Mouse (Mus musculus) heart, postnatal 0 days (tissue): ENCODE measurements around the gene Arg1. TPM values are rescaled to one million over a fixed set of nuclear protein-coding genes. Genes with fewer than 3 reads are reported as not detected.

ENCODE experiments used
- ATAC-seq: fragments of 200-750 bp; cut with Nextera tagmentation; 2 replicates; pipeline ENCODE4 v1.8.0; 2017; ENCODE audit warnings: low read depth, moderate number of reproducible peaks, moderate library complexity; ENCODE audit not compliant: insufficient read depth
- DNase-seq: peaks from one replicate; pipeline ENCODE4 v3.0.0-alpha.2; 2016; ENCODE audit warnings: low spot score
- H3K27ac ChIP-seq: fragments of 300-500 bp; sonication (generic); 2 replicates; pipeline ENCODE4 v1.5.1; 2014; ENCODE audit warnings: low read depth, mild to moderate bottlenecking
- H3K27me3 ChIP-seq: fragments of 300-500 bp; sonication (generic); 2 replicates; pipeline ENCODE4 v1.6.1; 2014; ENCODE audit warnings: low read length, mixed read lengths; ENCODE audit not compliant: control insufficient read depth, insufficient read depth
- H3K36me3 ChIP-seq: fragments of 300-500 bp; sonication (generic); replicated peaks from 2 replicates; pipeline ENCODE4 v1.6.1; 2014; ENCODE audit warnings: low read length, mixed read lengths; ENCODE audit not compliant: control insufficient read depth, insufficient read depth
- H3K4me1 ChIP-seq: fragments of 300-500 bp; sonication (generic); 2 replicates; pipeline ENCODE4 v1.6.1; 2014; ENCODE audit warnings: antibody characterized with exemption; ENCODE audit not compliant: control insufficient read depth, insufficient read depth
- H3K4me2 ChIP-seq: fragments of 300-500 bp; sonication (generic); 2 replicates; pipeline ENCODE4 v1.6.1; 2014; ENCODE audit warnings: low read depth, mild to moderate bottlenecking, low read length, moderate library complexity
- H3K4me3 ChIP-seq: fragments of 300-500 bp; sonication (generic); 2 replicates; pipeline ENCODE4 v1.5.1; 2014; ENCODE audit warnings: low read depth, low read length
- H3K9ac ChIP-seq: fragments of 300-500 bp; sonication (generic); replicated peaks from 2 replicates; pipeline ENCODE4 v1.6.1; 2014; ENCODE audit warnings: low read depth, low read length, mixed read lengths
- H3K9me3 ChIP-seq: fragments of 300-500 bp; sonication (generic); replicated peaks from 2 replicates; pipeline ENCODE4 v1.6.1; 2016; ENCODE audit warnings: low read length; ENCODE audit not compliant: control insufficient read depth
- CTCF ChIP-seq: IDR thresholded peaks from 2 replicates; pipeline ENCODE4 v1.5.1; 2016; ENCODE audit warnings: antibody characterized with exemption, control low read depth, low read depth
- EP300 ChIP-seq: IDR thresholded peaks from 2 replicates; pipeline ENCODE4 v1.6.1; 2016; ENCODE audit warnings: antibody characterized with exemption, low read depth
- WGBS: fragments of 180-500 bp; shearing (Covaris S2); extraction: QIAGEN DNeasy Blood & Tissue Kit; methylation state at CpG from one replicate; pipeline ENCODE4 v1.1.7; 2014; 5-methylcytosine and 5-hydroxymethylcytosine counted together
- polyA plus RNA-seq: library from polyadenylated mRNA; unstranded; fragments of >200 nt; fragmentation: Nextera tagmentation; extraction: Ambion mirVana; gene quantifications from 2 replicates; pipeline ENCODE4 v1.2.1, GENCODE M21; 2015
- total RNA-seq: library from RNA; depleted of rRNA; stranded (reverse); fragments of >200 nt; gene quantifications from 2 replicates; pipeline ENCODE4 v1.2.3, GENCODE M21; 2014; ENCODE audit warnings: low replicate concordance

The Arg1 gene
- total and polyA plus RNA-seq, 2 experiments from 2014 or later = 0.23 to 1.1 TPM

DNA sequence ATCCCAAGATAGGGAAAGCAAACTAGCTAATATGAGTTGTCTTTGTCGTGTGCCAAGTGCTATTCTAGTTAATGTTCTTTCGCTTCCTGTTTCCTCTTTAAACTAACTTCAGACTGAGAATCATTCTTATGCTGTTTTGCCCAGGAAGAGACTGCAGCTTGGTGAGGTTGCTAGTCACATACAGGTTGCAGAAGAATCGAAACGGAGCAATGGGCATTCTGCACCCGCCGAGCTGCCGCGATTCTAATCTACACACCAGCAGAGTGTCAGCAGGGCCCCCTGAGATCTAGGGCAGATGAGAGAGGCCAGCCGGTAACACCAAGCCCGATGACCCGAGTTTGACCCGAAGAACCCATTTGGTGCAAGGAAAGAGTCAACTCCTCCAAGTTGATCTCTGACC is 788 bp upstream of the Arg1 start:
- no peaks in the 10 kb centered on the region for H3K27me3 ChIP-seq
- H3K36me3 ChIP-seq = no peaks in the 10 kb centered on the region
- no peaks in the 10 kb centered on the region for H3K9me3 ChIP-seq
- H3K9ac ChIP-seq = no peak overlapping the region
- H3K4me3 ChIP-seq = peak overlapping the region; percentile 24; the same call in 1 of the 2 replicates
- no peak overlapping the region for H3K27ac ChIP-seq
- TF ChIP-seq CTCF (no peak), EP300 (no peak)
- peak overlapping the region; percentile 47 for H3K4me2 ChIP-seq
- peaks cover 4% of the 10 kb centered on the region for H3K4me1 ChIP-seq
- ATAC-seq = no peak
- 11% methylated on average over 12 of the region's 12 CpGs for WGBS
- DNase-seq = no peak

DNA sequence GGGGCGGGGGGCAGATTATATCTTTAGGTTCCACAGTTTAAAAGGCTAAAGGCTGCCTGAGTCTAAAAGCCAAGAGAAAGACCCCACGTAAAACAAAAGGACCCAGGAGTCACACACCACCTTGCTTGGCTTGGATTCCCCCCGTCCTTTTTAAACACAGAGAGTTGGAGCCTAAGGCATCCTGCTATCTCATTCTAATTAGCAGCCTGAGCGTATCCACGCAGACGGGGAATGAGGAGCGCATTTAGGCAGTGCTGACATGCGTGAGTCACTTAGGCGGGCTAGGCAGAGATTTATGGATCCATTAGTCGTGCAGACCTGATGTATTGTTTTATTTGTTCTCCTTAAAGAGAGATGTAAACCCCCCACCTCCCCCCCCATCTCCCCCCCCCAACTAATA is 904 bp downstream of the Arg1 start:
- H3K9ac ChIP-seq = no peak overlapping the region
- ATAC-seq (no peak), DNase-seq (no peak)
- peaks cover 4% of the 10 kb centered on the region for H3K4me1 ChIP-seq
- no peaks in the 10 kb centered on the region for H3K9me3 ChIP-seq
- no peak overlapping the region for H3K4me3 ChIP-seq
- no peak for TF ChIP-seq EP300
- no peak overlapping the region for H3K27ac ChIP-seq
- H3K36me3 ChIP-seq = no peaks in the 10 kb centered on the region
- whole genome bisulfite sequencing = 55% methylated on average over 10 of the region's 10 CpGs
- no peaks in the 10 kb centered on the region for H3K27me3 ChIP-seq
- H3K4me2 ChIP-seq = no peak overlapping the region

DNA sequence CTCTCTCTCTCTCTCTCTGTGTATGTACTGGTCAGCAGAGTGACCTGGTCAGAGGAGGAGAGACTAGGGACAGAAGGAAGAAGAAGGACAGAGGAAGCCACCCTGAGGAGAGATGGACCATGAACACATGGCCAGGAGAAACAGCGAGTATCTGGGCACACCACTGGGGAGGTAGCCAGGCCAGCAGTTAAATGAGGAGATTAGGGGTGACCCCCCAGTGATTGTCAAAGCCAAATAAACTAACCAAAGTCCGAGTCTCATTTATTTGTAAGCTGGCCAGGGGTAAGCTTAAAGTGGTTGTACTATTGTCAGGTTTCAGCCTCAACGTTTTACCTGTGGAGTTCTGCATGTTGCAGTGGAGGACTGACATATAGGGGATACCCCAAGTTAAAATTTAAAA is 3.0 kb downstream of the Arg1 start:
- Histone ChIP-seq H3K36me3 (no peaks in the 10 kb centered on the region), H3K4me2 (no peak overlapping the region), H3K4me1 (peaks cover 4% of the 10 kb centered on the region), H3K27ac (no peak overlapping the region), H3K4me3 (no peak overlapping the region), H3K9ac (no peak overlapping the region), H3K9me3 (no peaks in the 10 kb centered on the region), H3K27me3 (no peaks in the 10 kb centered on the region)
- WGBS = 71% methylated on average over 3 of the region's 3 CpGs
- no peak for TF ChIP-seq EP300
- TF ChIP-seq CTCF = no peak
- ATAC-seq (no peak), DNase-seq (no peak)

DNA sequence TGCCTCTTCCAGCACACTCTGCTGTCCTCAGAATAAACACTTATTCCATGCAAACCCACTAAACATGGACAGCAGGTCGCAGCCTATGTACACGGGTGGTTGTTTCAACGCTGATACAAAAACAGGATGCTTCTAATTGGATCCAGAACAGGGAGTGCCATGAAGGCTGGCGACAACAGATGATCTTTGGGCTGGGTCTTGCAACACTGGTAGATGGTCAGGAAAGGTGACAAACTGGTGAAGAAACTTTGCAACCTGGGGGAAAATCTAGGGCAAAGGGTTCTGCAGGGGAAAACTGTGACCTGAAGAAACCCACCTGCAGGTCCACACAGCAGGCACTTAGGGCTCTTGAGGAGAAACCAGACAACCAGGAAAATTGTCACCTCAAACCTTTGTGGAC is 4.3 kb downstream of the Arg1 start:
- Histone ChIP-seq H3K9me3 (no peaks in the 10 kb centered on the region), H3K27me3 (no peaks in the 10 kb centered on the region), H3K4me1 (peaks cover under 1% of the 10 kb centered on the region; the same call in 1 of the 2 replicates), H3K9ac (no peak overlapping the region), H3K36me3 (no peaks in the 10 kb centered on the region), H3K27ac (no peak overlapping the region), H3K4me3 (no peak overlapping the region), H3K4me2 (no peak overlapping the region)
- no peak for ATAC-seq
- no peak for DNase-seq
- TF ChIP-seq EP300 (no peak), CTCF (no peak)
- WGBS = 80% methylated on average over 4 of the region's 4 CpGs

DNA sequence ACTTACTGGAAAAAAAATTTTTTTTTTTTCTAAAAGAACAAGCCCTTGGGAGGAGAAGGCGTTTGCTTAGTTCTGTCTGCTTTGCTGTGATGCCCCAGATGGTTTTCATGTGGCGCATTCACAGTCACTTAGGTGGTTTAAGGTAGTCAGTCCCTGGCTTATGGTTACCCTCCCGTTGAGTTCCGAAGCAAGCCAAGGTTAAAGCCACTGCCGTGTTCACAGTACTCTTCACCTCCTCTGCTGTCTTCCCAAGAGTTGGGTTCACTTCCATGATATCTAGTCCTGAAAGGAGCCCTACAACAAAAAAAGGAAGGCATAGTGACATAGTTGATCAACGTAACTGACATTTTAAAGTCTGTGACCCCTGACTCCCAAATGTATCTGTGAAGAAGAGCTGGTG is 11.8 kb downstream of the Arg1 start:
- Histone ChIP-seq H3K4me2 (no peak overlapping the region), H3K9ac (no peak overlapping the region), H3K27ac (no peak overlapping the region), H3K36me3 (peaks cover 53% of the 10 kb centered on the region), H3K4me1 (no peaks in the 10 kb centered on the region), H3K9me3 (no peaks in the 10 kb centered on the region), H3K4me3 (no peak overlapping the region), H3K27me3 (no peaks in the 10 kb centered on the region)
- DNase-seq (no peak), ATAC-seq (no peak)
- 87% methylated on average over 6 of the region's 6 CpGs for WGBS
- TF ChIP-seq CTCF = no peak

DNA sequence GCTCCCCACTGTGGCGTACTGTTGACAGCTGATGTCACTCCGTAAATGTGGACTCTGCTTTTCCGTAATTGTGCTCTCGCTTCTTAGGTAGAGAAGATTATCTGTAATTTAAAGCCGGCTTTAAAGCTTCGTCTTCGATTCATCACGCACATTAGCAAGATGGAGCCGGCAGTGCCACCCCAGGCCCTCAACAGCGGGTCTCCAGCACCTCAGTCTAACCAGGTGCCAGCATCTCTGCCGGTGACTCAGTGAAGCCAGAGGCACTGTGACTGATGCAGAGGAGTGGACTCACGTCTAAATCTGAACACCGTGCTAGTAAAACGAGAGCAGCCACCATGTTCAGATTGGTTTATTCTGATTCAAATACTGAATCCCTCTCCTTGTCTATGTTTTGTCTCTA is 14.7 kb downstream of the Arg1 start:
- Histone ChIP-seq H3K36me3 (peaks cover 76% of the 10 kb centered on the region), H3K9me3 (no peaks in the 10 kb centered on the region), H3K4me3 (no peak overlapping the region), H3K4me1 (no peaks in the 10 kb centered on the region), H3K9ac (no peak overlapping the region), H3K27ac (no peak overlapping the region), H3K27me3 (no peaks in the 10 kb centered on the region), H3K4me2 (no peak overlapping the region)
- ATAC-seq (no peak), DNase-seq (no peak)
- TF ChIP-seq EP300 (no peak), CTCF (no peak)
- WGBS = 91% methylated on average over 14 of the region's 14 CpGs
